Mouse (Mus musculus) lung, adult 2 months (tissue): ENCODE data around the gene Inpp5f.

Experiments used
- CTCF ChIP-seq: fragments of 200-500 bp; IDR thresholded peaks from 2 replicates; pipeline ENCODE4 v1.5.1; 2011; ENCODE audit warnings: mild to moderate bottlenecking, low read length, control low read depth; ENCODE audit not compliant: insufficient read depth
- POLR2A ChIP-seq: fragments of 200-500 bp; IDR thresholded peaks from 2 replicates; pipeline ENCODE4 v1.6.1; 2011; ENCODE audit warnings: low read depth, mild to moderate bottlenecking, control low read depth, low read length, borderline replicate concordance; ENCODE audit errors: extremely low read depth

GRCm38 (mm10) chr7:128566311-128566710 lies 44.8 kb upstream of the Inpp5f start:
- TF ChIP-seq POLR2A (no peak), CTCF (no peak)
